ENCODE assay signal across 9 mouse cellular contexts in genomic region chr19:11044996-11045711, GRCm38 (mm10). TPM values are rescaled to one million over a fixed set of nuclear protein-coding genes. Genes with fewer than 3 reads are reported as not detected.
DNase-seq lines count a peak whose midpoint lies in the region; ATAC-seq and TF ChIP-seq lines count a peak whose summit lies in the region.
"Had no signal": no experiment of that assay in that cellular context is flagged by ENCODE, and none has a peak within 500 bp of the region (broad histone marks: within the 10 kb centered on the region; RNA-seq: fewer than 3 reads in every experiment).

No protein-coding gene starts in this region.

- no peak overlapping the region for H3K4me3 ChIP-seq in G1E (ENCODE audit: low read depth, low read length)
- H3K4me3 ChIP-seq in bone marrow macrophage, adult 2 months (ENCODE audit: insufficient read depth, low read length) = peak overlapping the region; percentile 60
- peak overlapping the region; percentile 28 for H3K4me3 ChIP-seq in hindbrain, embryonic 11.5 days (ENCODE audit: low read depth, low read length)

- WGBS in hindbrain, embryonic 11.5 days = 6% methylated on average over 39 of the region's 40 CpGs

- 0 out of 2 replicates have a peak overlapping the region, but pooled peaks have one; percentile 31 for H3K9ac ChIP-seq in hindbrain, embryonic 11.5 days (ENCODE audit: low read depth, low read length)

- no peak for TF ChIP-seq CTCF in G1E (IDR thresholded peaks at IDR 0.05; ENCODE audit: low read depth, low read length)
- peak; percentile 49 for TF ChIP-seq CTCF in bone marrow macrophage, adult 2 months (IDR thresholded peaks at IDR 0.05; ENCODE audit: low read depth, low read length)

- no peaks in the 10 kb centered on the region for H3K4me1 ChIP-seq in G1E (ENCODE audit: insufficient read depth, low read depth, low read length)
- H3K4me1 ChIP-seq in bone marrow macrophage, adult 2 months (ENCODE audit: control insufficient read depth, insufficient read depth, low read length) = peaks cover 28% of the 10 kb centered on the region
- no peaks in the 10 kb centered on the region for H3K4me1 ChIP-seq in hindbrain, embryonic 11.5 days (replicated peaks; ENCODE audit: control insufficient read depth, insufficient read depth, low read length)

- TF ChIP-seq POLR2A in bone marrow macrophage, adult 2 months (IDR thresholded peaks at IDR 0.05; ENCODE audit: borderline replicate concordance, low read depth, low read length) = no peak

- peaks cover 3% of the 10 kb centered on the region; the same call in 1 of the 2 replicates for H3K27me3 ChIP-seq in G1E (ENCODE audit: insufficient read depth, low read length)
- H3K27me3 ChIP-seq in hindbrain, embryonic 11.5 days (ENCODE audit: control insufficient read depth, insufficient read depth, low read length) = no peaks in the 10 kb centered on the region

- no peak overlapping the region for H3K27ac ChIP-seq in bone marrow macrophage, adult 2 months (ENCODE audit: insufficient read depth, low read depth, low read length)
- no peak overlapping the region for H3K27ac ChIP-seq in hindbrain, embryonic 11.5 days (ENCODE audit: low read depth, low read length)

- H3K36me3 ChIP-seq in G1E (replicated peaks) = no peaks in the 10 kb centered on the region
- H3K36me3 ChIP-seq in hindbrain, embryonic 11.5 days (ENCODE audit: control insufficient read depth, insufficient read depth, low read length) = no peaks in the 10 kb centered on the region

- H3K9me3 ChIP-seq in G1E (replicated peaks) = no peaks in the 10 kb centered on the region
- H3K9me3 ChIP-seq in hindbrain, embryonic 11.5 days (ENCODE audit: control insufficient read depth, low read length) = no peaks in the 10 kb centered on the region

- peak overlapping the region; percentile 48 for H3K4me2 ChIP-seq in hindbrain, embryonic 11.5 days (replicated peaks; ENCODE audit: low read depth, low read length)

- DNase-seq in G1E (ENCODE audit: low spot score) = peak; percentile 15
- peak; percentile 58 for DNase-seq in forelimb bud, embryonic 11.5 days (ENCODE audit: low read depth, low spot score)
- peak; percentile 79 for DNase-seq in hindbrain, embryonic 11.5 days (ENCODE audit: low spot score)
- peak; percentile 16 to 36 for DNase-seq in left cerebral cortex, adult 18-20 months (ENCODE audit: low spot score in 2 of 2)
- DNase-seq in lung, postnatal 4 days = peak; percentile 69 to 79
- DNase-seq in right cerebral cortex, adult 18-20 months = peak; percentile 14
- DNase-seq in urinary bladder, adult 2 months (ENCODE audit: low spot score) = peak; percentile 39

- ATAC-seq in G1E (ENCODE audit: extremely low read depth, insufficient number of reproducible peaks, low FRiP score, poor library complexity, severe bottlenecking) = no peak
- ATAC-seq in hindbrain, embryonic 11.5 days (ENCODE audit: low FRiP score) = peak; percentile 100

RNA-seq across cellular contexts. Expression of gene Ms4a18, which starts 27.3 kb away (rescaled TPM):
- total RNA-seq in G1E (2014; fragmentation: Nextera tagmentation) (not detected in 2 replicates), G1E (2017) (not detected in 2 replicates)
- not detected in 2 replicates for polyA plus RNA-seq in G1E (2012)
- polyA plus RNA-seq in bone marrow macrophage, adult 2 months (2012; ENCODE audit: insufficient read depth, insufficient read length, missing spikeins) = not detected in 2 replicates
- polyA plus RNA-seq in hindbrain, embryonic 11.5 days (2014; fragmentation: Nextera tagmentation; extraction: Ambion mirVana) = not detected in 2 replicates
- total RNA-seq in left cerebral cortex, adult 18-20 months (2021) = not detected
- polyA plus RNA-seq in urinary bladder, adult 2 months (2012; rRNA removed) = not detected in 2 replicates
- total RNA-seq: layer of hippocampus, adult 8-10 months had no signal

RNA-seq across cellular contexts. Expression of gene Ms4a8a, which starts 35.7 kb away (rescaled TPM):
- total RNA-seq in G1E (2014; fragmentation: Nextera tagmentation) (not detected in 2 replicates), G1E (2017) (not detected in 2 replicates)
- not detected in 2 replicates for polyA plus RNA-seq in G1E (2012)
- not detected in 2 replicates for polyA plus RNA-seq in bone marrow macrophage, adult 2 months (2012; ENCODE audit: insufficient read depth, insufficient read length, missing spikeins)
- not detected in 2 replicates for polyA plus RNA-seq in hindbrain, embryonic 11.5 days (2014; fragmentation: Nextera tagmentation; extraction: Ambion mirVana)
- total RNA-seq in left cerebral cortex, adult 18-20 months (2021) = under 1 TPM in 1 of 2 experiments, not detected in 1; 0.46 TPM
- polyA plus RNA-seq in urinary bladder, adult 2 months (2012; rRNA removed) = 1.7 and 2.2 TPM in 2 replicates
- total RNA-seq: layer of hippocampus, adult 8-10 months had no signal

RNA-seq across cellular contexts. Expression of gene Ms4a15, which starts 52.1 kb away (rescaled TPM):
- total RNA-seq in G1E (2014; fragmentation: Nextera tagmentation) = not detected in 2 replicates
- 0.29 TPM in 1 of 2 replicates, not detected in the other for total RNA-seq in G1E (2017)
- 0.29 TPM in 1 of 2 replicates, not detected in the other for polyA plus RNA-seq in G1E (2012)
- not detected in 2 replicates for polyA plus RNA-seq in bone marrow macrophage, adult 2 months (2012; ENCODE audit: insufficient read depth, insufficient read length, missing spikeins)
- polyA plus RNA-seq in hindbrain, embryonic 11.5 days (2014; fragmentation: Nextera tagmentation; extraction: Ambion mirVana) = not detected in 2 replicates
- not detected for total RNA-seq in left cerebral cortex, adult 18-20 months (2021)
- polyA plus RNA-seq in urinary bladder, adult 2 months (2012; rRNA removed) = not detected in 2 replicates
- total RNA-seq: layer of hippocampus, adult 8-10 months had no signal

Comparison
In these comparisons a context has a peak if more than half of its experiments do, and no peak if none do; other contexts are left out.
1. DNase-seq: peak in every context shown above with its lines; median percentile 79 in hindbrain, embryonic 11.5 days; 74 in lung, postnatal 4 days; 58 in forelimb bud, embryonic 11.5 days; 39 in urinary bladder, adult 2 months; 26 in left cerebral cortex, adult 18-20 months; 15 in G1E; 14 in right cerebral cortex, adult 18-20 months.